Mouse (Mus musculus) MEL (cell line): Measurements from ENCODE around the gene Olfr30. TPM values are rescaled to one million over a fixed set of nuclear protein-coding genes. Genes with fewer than 3 reads are reported as not detected.

Experiments
- DNase-seq: peaks from one replicate; pipeline ENCODE4 v3.0.0; 2011; ENCODE audit warnings: low read depth, low spot score
- H3K27ac ChIP-seq: 2 replicates; pipeline ENCODE4 v1.5.1; 2012; ENCODE audit warnings: low read depth, mild to moderate bottlenecking, control low read depth, low read length, moderate library complexity; ENCODE audit not compliant: control insufficient read depth
- H3K27me3 ChIP-seq, 2 experiments: fragments of 150-350 bp in 1 of 2; sonication (generic) in 1 of 2; 2 replicates each; pipeline ENCODE4 v1.6.1; 2012; ENCODE audit warnings: low read length in 2 of 2, mild to moderate bottlenecking in 2 of 2, improper control_type of control experiment in 1 of 2, moderate library complexity in 1 of 2; ENCODE audit not compliant: insufficient read depth in 2 of 2, control insufficient read depth in 1 of 2
- H3K36me3 ChIP-seq, 2 experiments: 2 replicates each; pipeline ENCODE4 v1.6.1; 2012 to 2014; ENCODE audit warnings: low read length in 2 of 2, improper control_type of control experiment in 1 of 2, inconsistent platforms in 1 of 2, mild to moderate bottlenecking in 1 of 2; ENCODE audit not compliant: insufficient read depth in 2 of 2, control insufficient read depth in 1 of 2
- H3K4me1 ChIP-seq, 2 experiments: fragments of 150-350 bp in 1 of 2; sonication (generic) in 1 of 2; 2 replicates each; pipeline ENCODE4 v1.6.1; 2012; ENCODE audit warnings: low read length in 2 of 2, improper control_type of control experiment in 1 of 2, mild to moderate bottlenecking in 1 of 2; ENCODE audit not compliant: insufficient read depth in 2 of 2, control insufficient read depth in 1 of 2
- H3K4me3 ChIP-seq, 2 experiments: fragments of 150-350 bp in 1 of 2; sonication (generic) in 1 of 2; 2 replicates each; pipeline ENCODE4 v1.5.1; 2012; ENCODE audit warnings: low read depth in 2 of 2, low read length in 2 of 2, mild to moderate bottlenecking in 2 of 2, moderate library complexity in 2 of 2, control low read depth in 1 of 2, improper control_type of control experiment in 1 of 2; ENCODE audit not compliant: control insufficient read depth in 1 of 2, insufficient read depth in 1 of 2
- H3K79me2 ChIP-seq: 2 replicates; pipeline ENCODE4 v1.6.1; 2012; ENCODE audit warnings: mild to moderate bottlenecking, low read length, moderate library complexity; ENCODE audit not compliant: control insufficient read depth, poor library complexity, insufficient read depth
- H3K9ac ChIP-seq: 2 replicates; pipeline ENCODE4 v1.6.1; 2012; ENCODE audit warnings: low read depth, mild to moderate bottlenecking, control low read depth, low read length, moderate library complexity; ENCODE audit not compliant: control insufficient read depth, poor library complexity, severe bottlenecking
- H3K9me3 ChIP-seq: fragments of 150-350 bp; sonication (generic); replicated peaks from 2 replicates; pipeline ENCODE4 v1.6.1; 2012; ENCODE audit warnings: mild to moderate bottlenecking, low read length, improper control_type of control experiment, moderate library complexity; ENCODE audit not compliant: insufficient read depth
- BHLHE40 ChIP-seq: IDR thresholded peaks from 2 replicates; pipeline ENCODE4 v1.6.1; 2012; ENCODE audit warnings: low read depth, mild to moderate bottlenecking, inconsistent platforms, low read length, improper control_type of control experiment, borderline replicate concordance
- E2F4 ChIP-seq: IDR thresholded peaks from 2 replicates; pipeline ENCODE4 v1.6.1; 2011; ENCODE audit warnings: low read depth, low read length, improper control_type of control experiment, borderline replicate concordance
- EP300 ChIP-seq, 2 experiments: IDR thresholded peaks; 2 replicates each; pipeline ENCODE4 v1.6.1; 2011; ENCODE audit warnings: improper control_type of control experiment in 2 of 2, low read length in 2 of 2, low read depth in 1 of 2, mild to moderate bottlenecking in 1 of 2
- ETS1 ChIP-seq: IDR thresholded peaks from 2 replicates; pipeline ENCODE4 v1.6.1; 2012; ENCODE audit warnings: low read depth, mild to moderate bottlenecking, inconsistent platforms, low read length, improper control_type of control experiment, moderate library complexity
- GATA1 ChIP-seq: IDR thresholded peaks from 2 replicates; pipeline ENCODE4 v1.6.1; 2011; ENCODE audit warnings: low read depth, low read length, improper control_type of control experiment
- HCFC1 ChIP-seq: IDR thresholded peaks from 2 replicates; pipeline ENCODE4 v1.6.1; 2012; ENCODE audit warnings: low read depth, mild to moderate bottlenecking, inconsistent platforms, low read length, improper control_type of control experiment, moderate library complexity
- JUND ChIP-seq: IDR thresholded peaks from 2 replicates; pipeline ENCODE4 v1.6.1; 2011; ENCODE audit warnings: low read depth, mild to moderate bottlenecking, improper control_type of control experiment, low read length
- KAT2A ChIP-seq: conservative IDR thresholded peaks from 2 replicates; pipeline ENCODE4 v1.6.1; 2012; ENCODE audit warnings: low read depth, low read length, improper control_type of control experiment, inconsistent platforms
- MAFK ChIP-seq: IDR thresholded peaks from 2 replicates; pipeline ENCODE4 v1.6.1; 2011; ENCODE audit warnings: low read depth, mild to moderate bottlenecking, low read length, improper control_type of control experiment, borderline replicate concordance
- MAX ChIP-seq: IDR thresholded peaks from 2 replicates; pipeline ENCODE4 v1.6.1; 2011; ENCODE audit warnings: low read length, improper control_type of control experiment
- NELFE ChIP-seq: IDR thresholded peaks from 2 replicates; pipeline ENCODE4 v1.6.1; 2011; ENCODE audit warnings: low read depth, low read length, improper control_type of control experiment
- NRF1 ChIP-seq: IDR thresholded peaks from 2 replicates; pipeline ENCODE4 v1.6.1; 2014; ENCODE audit warnings: low read depth, mild to moderate bottlenecking, inconsistent platforms, low read length, improper control_type of control experiment, moderate library complexity; ENCODE audit not compliant: poor library complexity, insufficient read depth, severe bottlenecking
- POLR2A ChIP-seq, 2 experiments: IDR thresholded peaks; 2 replicates each; pipeline ENCODE4 v1.6.1; 2011 to 2012; ENCODE audit warnings: low read length in 2 of 2, mild to moderate bottlenecking in 2 of 2, control low read depth in 1 of 2, improper control_type of control experiment in 1 of 2, low read depth in 1 of 2, moderate library complexity in 1 of 2; ENCODE audit not compliant: control insufficient read depth in 1 of 2, insufficient read depth in 1 of 2, poor library complexity in 1 of 2
- POLR2AphosphoS2 ChIP-seq: IDR thresholded peaks from 2 replicates; pipeline ENCODE4 v1.6.1; 2011; ENCODE audit warnings: low read length, improper control_type of control experiment
- POLR2AphosphoS5 ChIP-seq: IDR thresholded peaks from 2 replicates; pipeline ENCODE4 v1.6.1; 2012; ENCODE audit warnings: low read depth, borderline replicate concordance, mild to moderate bottlenecking, inconsistent platforms, low read length, moderate library complexity, mixed read lengths
- SMC3 ChIP-seq: IDR thresholded peaks from 2 replicates; pipeline ENCODE4 v1.6.1; 2011; ENCODE audit warnings: low read depth, low read length, improper control_type of control experiment
- TAL1 ChIP-seq: IDR thresholded peaks from 2 replicates; pipeline ENCODE4 v1.6.1; 2012; ENCODE audit warnings: mild to moderate bottlenecking, inconsistent platforms, low read length, moderate library complexity, mixed read lengths
- USF2 ChIP-seq, 2 experiments: IDR thresholded peaks; 2 replicates each; pipeline ENCODE4 v1.6.1; 2011 to 2012; ENCODE audit warnings: improper control_type of control experiment in 2 of 2, low read length in 2 of 2, borderline replicate concordance in 1 of 2, inconsistent platforms in 1 of 2, low read depth in 1 of 2, mild to moderate bottlenecking in 1 of 2; ENCODE audit not compliant: insufficient read depth in 1 of 2
- ZC3H11A ChIP-seq: IDR thresholded peaks from 2 replicates; pipeline ENCODE4 v1.6.1; 2012; ENCODE audit warnings: low read depth, mild to moderate bottlenecking, inconsistent platforms, low read length, improper control_type of control experiment
- ZKSCAN1 ChIP-seq: IDR thresholded peaks from 2 replicates; pipeline ENCODE4 v1.6.1; 2012; ENCODE audit warnings: low read depth, mild to moderate bottlenecking, inconsistent platforms, low read length, improper control_type of control experiment, moderate library complexity
- polyA plus RNA-seq, 2 experiments: library from polyadenylated mRNA; stranded (reverse) in 1 of 2; unstranded in 1 of 2; fragments of >175 nt in 1 of 2; fragments of >200 nt in 1 of 2; gene quantifications; 2 replicates each; pipeline versions ENCODE4 v1.2.1 to v1.2.4; 2012; ENCODE audit warnings: low replicate concordance in 2 of 2, low read depth in 1 of 2; ENCODE audit not compliant: insufficient read length in 2 of 2, insufficient read depth in 1 of 2, missing spikeins in 1 of 2
- total RNA-seq: library from RNA; depleted of rRNA; stranded (reverse); fragments of 300-350 nt; gene quantifications from 2 replicates; pipeline ENCODE4 v1.2.3, GENCODE M21; 2012; rRNA removed

Gene Olfr30
- total and polyA plus RNA-seq, 3 experiments = not detected

DNA sequence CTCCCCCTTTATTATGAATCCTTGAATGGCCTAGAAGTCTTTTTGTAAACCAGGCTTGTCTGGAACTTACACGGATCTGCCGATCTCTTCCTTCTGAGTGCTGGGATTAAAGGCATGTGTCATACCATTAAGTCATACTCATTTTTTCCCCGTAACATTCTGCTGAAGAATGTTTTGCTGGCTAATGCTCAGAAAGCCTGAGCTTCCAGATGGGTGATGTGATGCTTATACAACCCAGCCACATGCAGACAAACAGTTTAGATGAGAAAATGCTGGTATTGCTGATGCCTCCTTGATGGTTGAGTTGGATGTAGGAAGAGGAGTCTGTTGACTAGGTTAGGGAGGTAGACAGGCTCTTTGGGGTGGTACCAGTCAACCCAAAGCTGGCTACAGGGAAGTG, 43.7 kb downstream of the Olfr30 start:
- no peak for TF ChIP-seq E2F4
- no peak for TF ChIP-seq JUND
- TF ChIP-seq GATA1 = no peak
- no peak for TF ChIP-seq ETS1
- no peak for TF ChIP-seq POLR2AphosphoS5
- TF ChIP-seq MAFK = no peak
- no peak for TF ChIP-seq BHLHE40
- TF ChIP-seq NELFE = no peak
- Histone ChIP-seq H3K9me3 (no peaks in the 10 kb centered on the region), H3K27ac (no peak overlapping the region), H3K9ac (no peak overlapping the region), H3K4me3 (no peak overlapping the region), H3K36me3 (no peaks in the 10 kb centered on the region), H3K79me2 (no peaks in the 10 kb centered on the region), H3K27me3 (peaks cover 5 to 21% of the 10 kb centered on the region in 2 experiments), H3K4me1 (no peaks in the 10 kb centered on the region)
- no peak for DNase-seq

DNA sequence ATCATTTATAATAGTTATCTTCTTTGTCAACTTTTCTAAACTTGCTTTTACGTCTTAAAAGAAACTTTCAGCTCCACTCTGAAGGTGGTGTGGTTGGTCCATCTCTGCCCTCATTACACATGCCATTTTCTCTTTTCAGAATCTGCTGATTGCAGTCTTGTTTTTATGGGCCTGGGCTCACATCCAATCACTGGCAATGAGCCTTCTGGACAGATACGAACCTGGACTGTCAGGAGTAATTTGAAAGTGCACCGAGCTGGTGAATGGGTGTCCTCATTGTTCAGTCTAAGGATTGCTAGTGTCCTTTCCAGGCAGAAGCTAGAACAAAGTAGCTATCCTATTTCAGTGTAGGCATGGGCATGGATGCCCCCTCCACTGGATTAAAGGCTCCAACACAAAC, 54.0 kb downstream of the Olfr30 start:
- no peaks in the 10 kb centered on the region for H3K36me3 ChIP-seq
- H3K27ac ChIP-seq = no peak overlapping the region
- H3K4me1 ChIP-seq = peaks cover 0 to 2% of the 10 kb centered on the region in 2 experiments; a peak in 1 of 4 replicates
- no peaks in the 10 kb centered on the region for H3K9me3 ChIP-seq
- no peaks in the 10 kb centered on the region for H3K79me2 ChIP-seq
- no peak overlapping the region for H3K4me3 ChIP-seq
- H3K9ac ChIP-seq = no peak overlapping the region
- DNase-seq = no peak
- TF ChIP-seq HCFC1 (no peak), POLR2AphosphoS2 (no peak), USF2 (IDR thresholded peaks at IDR 0.05; ENCODE audit: borderline replicate concordance in 1 of 2, insufficient read depth in 1 of 2, low read depth in 1 of 2, low read length in 2 of 2) (no peak), TAL1 (no peak), POLR2A (IDR thresholded peaks at IDR 0.05; ENCODE audit: control insufficient read depth in 1 of 2, insufficient read depth in 1 of 2, low read depth in 1 of 2, low read length in 2 of 2, poor library complexity in 1 of 2) (no peak), SMC3 (no peak), KAT2A (no peak), MAX (no peak), EP300 (IDR thresholded peaks at IDR 0.05; ENCODE audit: low read depth in 1 of 2, low read length in 2 of 2) (no peak), ZC3H11A (no peak), E2F4 (no peak), MAFK (no peak), GATA1 (no peak), ZKSCAN1 (no peak), NRF1 (no peak)
- H3K27me3 ChIP-seq = peaks cover 1 to 3% of the 10 kb centered on the region in 2 experiments; a peak in 1 of 4 replicates

Other genes starting within 250 kb of the Olfr30 start
- gene 4930438A08Rik, start 187.5 kb downstream of the Olfr30 start, total RNA-seq = not detected in 2 replicates
- not detected for gene 4930438A08Rik, start 187.5 kb downstream of the Olfr30 start, polyA plus RNA-seq
- 16.0 and 25.7 TPM in 2 replicates for gene Zfp692, start 155.2 kb downstream of the Olfr30 start, total RNA-seq
- gene Zfp692, start 155.2 kb downstream of the Olfr30 start, polyA plus RNA-seq = 10 to 100 TPM in 1 of 2 experiments, not detected in 1; 38.0 TPM
- 27.2 and 39.5 TPM in 2 replicates for gene Zfp672, start 131.9 kb downstream of the Olfr30 start, total RNA-seq
- 10 to 100 TPM in 1 of 2 experiments, not detected in 1; 22.6 TPM for gene Zfp672, start 131.9 kb downstream of the Olfr30 start, polyA plus RNA-seq
- gene Sh3bp5l, start 131.5 kb downstream of the Olfr30 start, total RNA-seq = 27.3 and 31.7 TPM in 2 replicates
- gene Sh3bp5l, start 131.5 kb downstream of the Olfr30 start, polyA plus RNA-seq = 10 to 100 TPM in 1 of 2 experiments, not detected in 1; 32.8 TPM
- gene Lypd8, start 83.2 kb downstream of the Olfr30 start, total RNA-seq = 0.19 TPM in 1 of 2 replicates, not detected in the other
- gene Lypd8, start 83.2 kb downstream of the Olfr30 start, polyA plus RNA-seq = under 1 TPM in 1 of 2 experiments, not detected in 1; 0.31 TPM
- gene 1810065E05Rik, start 41.2 kb downstream of the Olfr30 start, total RNA-seq = not detected in 2 replicates
- not detected for gene 1810065E05Rik, start 41.2 kb downstream of the Olfr30 start, polyA plus RNA-seq
- gene Gm12253, start 29.7 kb downstream of the Olfr30 start, total RNA-seq = not detected in 2 replicates
- 100 to 1,000 TPM in 1 of 2 experiments, not detected in 1; 109 TPM for gene Gm12253, start 29.7 kb downstream of the Olfr30 start, polyA plus RNA-seq
- gene Lypd9, start 9.3 kb downstream of the Olfr30 start, total RNA-seq = not detected in 2 replicates
- gene Lypd9, start 9.3 kb downstream of the Olfr30 start, polyA plus RNA-seq = not detected
- not detected in 2 replicates for gene Olfr332, start 30.3 kb upstream of the Olfr30 start, total RNA-seq
- not detected for gene Olfr332, start 30.3 kb upstream of the Olfr30 start, polyA plus RNA-seq
- gene Olfr331, start 40.3 kb upstream of the Olfr30 start, total RNA-seq = not detected in 2 replicates
- not detected for gene Olfr331, start 40.3 kb upstream of the Olfr30 start, polyA plus RNA-seq
- not detected in 2 replicates for gene Olfr330, start 72.6 kb upstream of the Olfr30 start, total RNA-seq
- not detected for gene Olfr330, start 72.6 kb upstream of the Olfr30 start, polyA plus RNA-seq
- gene Olfr329-ps, start 84.2 kb upstream of the Olfr30 start, total RNA-seq = not detected in 2 replicates
- gene Olfr329-ps, start 84.2 kb upstream of the Olfr30 start, polyA plus RNA-seq = not detected
- 0.04 and 0.07 TPM in 2 replicates for gene Olfr328, start 93.4 kb upstream of the Olfr30 start, total RNA-seq
- gene Olfr328, start 93.4 kb upstream of the Olfr30 start, polyA plus RNA-seq = not detected
- not detected in 2 replicates for gene Olfr224, start 108.3 kb upstream of the Olfr30 start, total RNA-seq
- gene Olfr224, start 108.3 kb upstream of the Olfr30 start, polyA plus RNA-seq = not detected
- not detected in 2 replicates for gene Olfr325, start 115.5 kb upstream of the Olfr30 start, total RNA-seq
- gene Olfr325, start 115.5 kb upstream of the Olfr30 start, polyA plus RNA-seq = not detected
- not detected in 2 replicates for gene Olfr324, start 132.8 kb upstream of the Olfr30 start, total RNA-seq
- not detected for gene Olfr324, start 132.8 kb upstream of the Olfr30 start, polyA plus RNA-seq
- not detected in 2 replicates for gene 2210407C18Rik, start 153.8 kb upstream of the Olfr30 start, total RNA-seq
- gene 2210407C18Rik, start 153.8 kb upstream of the Olfr30 start, polyA plus RNA-seq = not detected
- gene Olfr323, start 168.2 kb upstream of the Olfr30 start, total RNA-seq = not detected in 2 replicates
- not detected for gene Olfr323, start 168.2 kb upstream of the Olfr30 start, polyA plus RNA-seq
- 4.0 and 5.7 TPM in 2 replicates for gene Trim58, start 178.2 kb upstream of the Olfr30 start, total RNA-seq
- gene Trim58, start 178.2 kb upstream of the Olfr30 start, polyA plus RNA-seq = 10 to 100 TPM in 1 of 2 experiments, not detected in 1; 14.1 TPM
- gene Olfr322, start 196.5 kb upstream of the Olfr30 start, total RNA-seq = not detected in 2 replicates
- not detected for gene Olfr322, start 196.5 kb upstream of the Olfr30 start, polyA plus RNA-seq
- gene Olfr320, start 218.8 kb upstream of the Olfr30 start, total RNA-seq = not detected in 2 replicates
- gene Olfr320, start 218.8 kb upstream of the Olfr30 start, polyA plus RNA-seq = not detected
- gene Olfr319, start 236.9 kb upstream of the Olfr30 start, total RNA-seq = not detected in 2 replicates
- gene Olfr319, start 236.9 kb upstream of the Olfr30 start, polyA plus RNA-seq = not detected